Mouse (Mus musculus) telencephalon, adult 2 months (tissue): ENCODE measurements around the gene Sephs2.
"Not testable (repeated sequence)": the region's sequence is repeated elsewhere in the genome, so short reads cannot be mapped to it uniquely, and the experiment has no call there.

ENCODE experiments used
- DNase-seq: peaks from one replicate; pipeline ENCODE4 v3.0.0-alpha.2; 2011; ENCODE audit warnings: low read depth, low spot score

The Sephs2 gene

DNA sequence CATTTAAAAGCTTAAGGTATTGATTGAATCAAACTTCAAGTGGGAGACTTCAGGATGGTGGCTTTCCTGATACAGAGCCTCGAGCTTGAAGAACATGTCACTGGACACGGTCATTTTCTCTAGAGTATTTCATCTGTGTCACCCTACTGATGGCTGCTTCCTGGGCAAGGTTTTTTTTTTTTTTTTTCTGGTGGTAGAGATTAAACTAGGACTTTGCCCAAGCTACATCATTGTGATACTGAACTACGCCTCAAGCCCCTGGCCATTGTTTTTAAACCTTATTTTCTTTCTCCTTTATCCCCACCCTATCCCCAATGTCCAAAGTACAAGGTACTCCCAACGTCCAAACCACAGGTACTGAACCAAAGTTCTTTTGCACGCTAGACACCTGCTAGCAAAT lies 3.2 kb downstream of the Sephs2 start:
- DNase-seq, result no peak

DNA sequence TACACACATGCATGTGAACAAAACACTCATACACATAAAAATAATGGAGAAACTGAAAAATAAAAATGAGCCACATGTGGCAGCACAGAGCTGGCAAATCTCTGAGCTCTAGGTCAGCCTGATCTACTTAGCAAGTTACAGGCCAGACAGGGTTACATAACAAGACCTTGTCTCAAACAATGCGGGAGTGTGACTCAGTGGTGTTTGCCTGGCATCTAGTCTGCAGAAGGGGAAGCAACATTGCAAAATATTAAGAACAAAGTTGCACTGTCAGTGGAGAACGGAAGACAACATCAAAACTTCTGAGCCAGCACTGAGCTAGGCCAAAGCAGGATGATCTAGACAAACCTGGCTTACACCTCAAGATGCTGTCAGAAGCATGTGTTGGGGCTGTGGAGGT lies 3.6 kb downstream of the Sephs2 start:
- no peak for DNase-seq

DNA sequence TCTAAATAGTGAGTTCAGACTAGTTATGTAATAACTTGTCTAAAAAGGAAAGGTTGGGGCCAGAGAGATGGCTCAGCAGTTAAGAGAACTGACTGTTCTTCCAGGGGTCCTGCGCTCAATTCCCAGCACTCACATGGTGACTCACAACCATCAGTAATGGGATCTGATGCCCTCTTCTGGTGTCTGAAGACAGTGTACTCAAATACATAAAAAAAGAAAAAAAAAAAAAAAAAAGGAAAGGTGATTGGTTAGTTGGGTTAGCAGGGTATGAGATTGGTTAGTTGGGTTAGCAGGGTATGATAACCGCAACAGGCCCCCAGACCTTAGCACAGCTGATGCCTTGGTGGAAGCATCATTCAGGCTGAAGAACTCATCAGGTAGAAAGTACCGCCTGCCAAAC lies 10.3 kb downstream of the Sephs2 start:
- DNase-seq, result no peak

DNA sequence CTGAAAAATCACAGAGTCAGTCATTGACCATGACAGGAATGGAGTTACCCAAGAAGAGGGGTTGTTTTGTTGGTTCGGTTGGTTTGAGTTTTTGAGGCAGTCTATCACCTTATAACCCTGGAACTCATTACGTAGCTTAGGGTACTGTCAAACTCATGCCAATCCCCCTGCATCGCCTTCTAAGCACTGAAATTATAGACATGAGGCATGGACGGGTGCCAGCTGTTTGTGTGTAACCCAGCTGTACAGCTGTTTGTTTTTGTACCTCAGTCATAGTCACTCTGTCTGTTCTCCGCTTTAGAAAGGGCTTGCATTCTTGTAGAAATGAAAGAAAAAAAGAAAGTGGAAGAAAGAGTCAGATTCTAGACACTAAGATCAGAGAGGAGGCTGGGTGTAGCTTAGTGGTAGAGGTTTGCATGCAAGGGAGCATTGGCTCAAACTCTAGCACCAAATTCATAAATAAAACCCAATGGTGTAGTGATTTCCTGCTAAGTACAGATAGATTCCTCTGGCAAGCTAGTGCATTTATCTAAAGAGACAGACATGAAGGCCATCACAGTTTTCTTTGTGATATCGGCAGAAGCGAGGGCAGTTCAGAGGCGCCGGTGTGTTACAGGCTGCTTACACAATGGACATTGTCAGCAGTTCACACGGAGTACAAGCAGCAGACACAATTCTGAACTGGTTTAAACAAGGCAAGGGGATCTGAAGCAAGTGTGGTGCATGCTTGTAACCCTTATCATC lies 11.5 kb downstream of the Sephs2 start:
- DNase-seq, result no peak

DNA sequence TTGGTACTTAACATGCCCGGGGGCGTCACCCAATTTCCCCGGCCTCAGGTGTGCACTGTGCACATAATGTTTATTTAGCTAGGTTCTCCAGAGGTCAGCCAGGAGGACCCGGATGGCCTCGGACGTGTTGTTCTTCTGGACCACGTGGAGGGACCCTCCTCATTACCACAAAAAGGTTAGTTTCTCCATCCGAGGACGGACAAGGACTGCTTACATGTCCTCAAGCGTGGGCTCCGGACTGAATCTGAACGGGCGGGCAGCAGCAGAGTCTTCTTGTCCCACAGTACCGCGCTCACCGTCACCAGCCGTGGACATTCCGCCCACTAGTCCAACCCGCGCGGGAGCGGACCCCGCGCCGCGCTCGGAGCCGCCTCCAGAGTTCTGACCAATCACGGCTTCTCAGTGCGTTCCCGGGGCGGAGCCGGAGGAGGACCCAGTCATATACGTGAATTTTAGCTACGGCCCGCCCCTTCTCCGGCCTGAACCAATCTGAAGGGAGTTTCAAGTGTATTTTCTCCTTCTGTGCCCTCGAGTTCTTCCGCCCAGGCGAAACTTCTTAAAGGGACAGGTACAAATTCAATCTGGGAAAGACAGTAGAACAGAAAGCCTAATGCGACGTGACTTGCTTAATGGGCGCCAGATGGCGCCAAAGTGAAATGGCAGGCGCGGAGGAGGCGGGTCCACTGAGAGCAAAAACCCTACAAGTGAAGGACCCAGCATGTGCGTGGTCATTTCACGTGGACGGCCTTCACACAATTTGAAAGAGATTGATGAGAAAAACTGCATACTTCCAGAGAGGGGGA lies 13.3 kb downstream of the Sephs2 start, which contains the start of gene Dctpp1:
TSS of gene Dctpp1 (minus strand) at position 401 of the 803 bp plus-strand sequence.
- peak; percentile 99 for DNase-seq

DNA sequence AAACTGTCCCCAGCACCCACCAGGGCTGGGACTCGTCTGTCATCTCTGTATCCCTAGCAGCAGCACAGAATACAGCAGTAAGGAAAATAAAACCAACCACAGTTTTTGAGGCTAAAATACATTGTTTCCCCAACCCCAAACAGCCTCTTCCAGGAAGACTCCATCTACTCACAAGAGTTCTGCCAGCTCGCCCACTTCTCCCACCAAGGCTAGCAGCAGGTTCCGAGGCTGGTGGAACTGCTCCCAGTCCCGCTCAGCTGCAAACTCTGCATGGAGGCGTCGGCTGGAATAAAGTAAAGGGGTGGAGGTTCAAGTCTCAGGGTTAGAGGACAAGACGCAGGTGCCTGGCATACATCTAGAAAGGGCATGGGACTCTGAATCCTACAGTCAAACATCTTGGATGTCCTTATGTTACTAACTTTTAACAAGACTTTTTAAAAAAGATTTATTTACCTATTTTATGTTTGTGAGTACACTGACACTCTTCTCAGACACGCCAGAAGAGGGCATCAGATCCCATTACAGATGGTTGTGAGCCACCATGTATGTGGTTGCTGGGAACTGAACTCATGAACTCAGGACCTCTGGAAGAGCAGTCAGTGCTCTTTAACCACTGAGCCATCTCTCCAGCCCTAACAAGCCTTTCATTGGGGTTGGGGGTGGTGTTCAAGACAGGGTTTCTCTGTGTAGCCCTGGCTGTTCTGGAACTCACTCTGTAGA lies 14.5 kb downstream of the Sephs2 start:
- no peak for DNase-seq

DNA sequence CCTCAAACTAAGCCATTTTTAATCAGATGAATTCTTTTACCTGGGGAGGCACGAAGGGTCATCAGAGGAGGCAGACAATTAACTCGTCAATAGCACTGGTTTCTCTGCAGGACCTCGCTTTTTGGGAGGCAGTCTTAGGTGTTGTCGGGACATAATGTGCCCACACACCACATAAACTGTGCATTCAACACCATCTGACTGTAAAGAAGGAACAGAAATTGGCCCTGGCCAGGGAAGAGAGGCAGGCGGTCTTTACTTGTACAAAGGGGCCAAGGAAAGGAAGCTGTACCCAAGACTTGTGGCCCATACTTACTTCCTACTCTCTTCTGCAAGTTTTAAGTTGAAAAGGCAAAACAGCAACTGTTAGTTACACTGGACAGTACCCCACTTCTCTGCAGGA lies 17.3 kb downstream of the Sephs2 start:
- DNase-seq, result no peak

DNA sequence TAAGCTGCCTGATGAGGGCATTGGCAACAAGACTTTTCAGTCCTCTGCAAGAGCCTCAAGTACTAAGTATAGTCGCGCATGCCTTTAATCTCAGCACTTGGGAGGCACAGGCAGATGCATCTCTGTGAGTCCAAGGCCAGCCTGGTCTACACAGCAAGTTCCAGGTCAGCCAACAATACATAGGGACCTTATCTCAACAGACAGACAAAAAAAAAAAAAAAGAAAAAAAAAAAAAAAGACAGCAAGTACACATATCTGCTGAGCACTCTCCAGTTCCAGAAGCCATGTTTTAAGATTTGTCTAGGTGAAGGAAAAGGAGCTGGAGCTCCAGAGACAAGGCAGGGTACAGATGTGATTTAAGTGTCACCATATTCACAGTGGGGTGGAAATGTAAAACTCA lies 17.9 kb downstream of the Sephs2 start:
- no peak for DNase-seq

DNA sequence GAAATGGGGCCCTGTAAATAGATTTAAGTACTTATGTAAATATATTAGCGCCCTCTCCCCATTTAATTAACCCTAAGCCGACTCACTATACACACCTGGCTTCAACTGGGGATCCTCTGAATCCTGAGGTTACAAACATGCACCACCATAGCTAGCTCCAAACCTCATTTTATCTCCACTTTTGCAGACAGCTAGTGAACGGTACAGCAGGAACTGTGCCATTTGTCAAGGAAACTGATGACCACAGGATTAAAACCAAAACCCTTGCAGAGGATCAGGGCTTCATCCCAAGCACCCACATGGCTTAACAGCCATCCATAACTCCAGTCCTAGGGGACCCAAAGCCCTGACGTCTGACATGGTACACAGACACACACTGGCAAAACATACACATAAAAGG lies 18.8 kb downstream of the Sephs2 start:
- no peak for DNase-seq

DNA sequence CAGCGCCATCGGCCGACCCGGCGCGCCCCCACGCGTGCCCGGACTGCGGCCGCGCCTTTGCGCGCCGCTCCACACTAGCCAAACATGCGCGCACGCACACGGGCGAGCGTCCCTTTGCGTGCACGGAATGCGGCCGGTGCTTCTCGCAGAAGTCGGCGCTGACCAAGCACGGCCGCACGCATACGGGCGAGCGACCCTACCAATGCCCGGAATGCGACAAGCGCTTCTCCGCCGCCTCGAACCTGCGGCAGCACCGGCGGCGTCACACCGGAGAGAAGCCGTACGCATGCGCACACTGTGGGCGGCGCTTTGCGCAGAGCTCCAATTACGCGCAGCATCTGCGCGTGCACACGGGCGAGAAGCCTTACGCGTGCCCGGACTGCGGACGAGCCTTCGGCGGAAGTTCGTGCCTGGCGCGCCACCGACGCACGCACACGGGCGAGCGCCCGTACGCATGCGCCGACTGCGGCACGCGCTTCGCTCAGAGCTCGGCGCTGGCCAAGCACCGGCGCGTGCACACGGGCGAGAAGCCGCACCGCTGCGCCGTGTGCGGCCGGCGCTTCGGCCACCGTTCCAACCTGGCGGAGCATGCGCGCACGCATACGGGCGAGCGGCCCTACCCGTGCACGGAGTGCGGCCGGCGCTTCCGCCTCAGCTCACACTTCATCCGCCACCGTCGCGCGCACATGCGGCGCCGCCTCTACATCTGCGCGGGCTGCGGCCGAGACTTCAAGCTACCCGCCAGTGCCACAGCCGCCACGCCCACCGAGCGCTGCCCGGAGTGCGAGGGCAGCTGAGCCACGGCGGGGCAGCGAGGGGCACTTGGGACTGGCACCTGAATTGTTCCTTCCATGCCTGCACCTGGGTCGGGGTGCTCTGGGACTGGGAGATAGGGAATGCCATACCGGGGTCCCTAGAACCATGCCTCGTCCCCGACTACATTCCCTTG lies 19.8 kb downstream of the Sephs2 start:
- DNase-seq, result peak; percentile 96

DNA sequence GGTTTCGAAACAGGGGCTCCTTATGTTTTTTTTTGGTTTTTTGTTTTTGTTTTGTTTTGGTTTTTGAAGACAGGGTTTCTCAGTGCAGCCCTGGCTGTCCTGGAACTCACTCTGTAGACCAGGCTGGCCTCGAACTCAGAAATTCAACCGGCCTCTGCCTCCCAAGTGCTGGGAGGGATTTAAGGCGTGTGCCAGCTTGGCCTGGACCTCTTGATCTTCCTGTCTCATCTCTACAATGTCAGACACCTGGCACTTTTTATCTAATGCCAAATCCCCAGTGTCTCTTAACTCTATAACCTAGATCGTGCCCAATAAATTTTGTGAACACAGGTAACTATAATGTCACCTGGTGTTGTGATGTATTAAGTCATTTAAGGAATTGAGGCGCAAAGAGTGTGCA lies 20.5 kb downstream of the Sephs2 start:
- no peak for DNase-seq

DNA sequence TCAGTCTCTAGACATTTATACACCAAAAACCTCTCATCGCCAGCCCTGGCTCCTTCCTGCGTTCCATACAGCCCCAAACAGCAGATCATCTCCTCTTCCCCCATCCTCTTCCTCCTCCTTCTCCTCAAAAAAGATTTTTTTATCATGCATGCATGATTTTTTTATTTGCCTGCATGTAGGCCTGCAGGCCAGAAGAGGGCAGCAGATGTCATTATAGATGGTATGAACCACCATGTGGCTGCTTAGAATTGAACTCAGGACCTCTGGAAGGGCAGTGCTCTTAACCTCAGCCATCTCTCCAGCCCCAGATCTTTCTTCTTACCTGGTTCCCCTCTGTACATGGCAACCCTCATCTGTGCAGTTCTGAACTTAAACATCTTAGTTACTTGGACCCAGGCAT lies 21.4 kb downstream of the Sephs2 start:
- DNase-seq, result no peak

DNA sequence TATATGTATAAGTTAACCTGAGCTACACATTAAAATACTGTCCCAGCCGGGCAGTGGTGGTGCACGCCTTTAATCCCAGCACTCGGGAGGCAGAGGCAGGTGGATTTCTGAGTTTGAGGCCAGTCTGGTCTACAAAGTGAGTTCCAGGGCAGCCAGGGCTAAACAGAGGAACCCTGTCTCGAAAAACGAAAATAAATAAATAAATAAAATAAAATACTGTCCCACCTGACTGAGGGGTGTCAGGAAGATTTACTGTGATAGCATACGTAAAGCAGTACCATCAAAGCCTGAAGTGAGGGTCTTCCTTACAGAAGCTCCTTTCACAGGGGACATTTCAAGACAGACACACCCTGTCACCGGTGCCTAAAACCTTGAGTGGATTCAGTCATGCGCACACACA lies 23.3 kb downstream of the Sephs2 start:
- DNase-seq, result not testable (repeated sequence)

DNA sequence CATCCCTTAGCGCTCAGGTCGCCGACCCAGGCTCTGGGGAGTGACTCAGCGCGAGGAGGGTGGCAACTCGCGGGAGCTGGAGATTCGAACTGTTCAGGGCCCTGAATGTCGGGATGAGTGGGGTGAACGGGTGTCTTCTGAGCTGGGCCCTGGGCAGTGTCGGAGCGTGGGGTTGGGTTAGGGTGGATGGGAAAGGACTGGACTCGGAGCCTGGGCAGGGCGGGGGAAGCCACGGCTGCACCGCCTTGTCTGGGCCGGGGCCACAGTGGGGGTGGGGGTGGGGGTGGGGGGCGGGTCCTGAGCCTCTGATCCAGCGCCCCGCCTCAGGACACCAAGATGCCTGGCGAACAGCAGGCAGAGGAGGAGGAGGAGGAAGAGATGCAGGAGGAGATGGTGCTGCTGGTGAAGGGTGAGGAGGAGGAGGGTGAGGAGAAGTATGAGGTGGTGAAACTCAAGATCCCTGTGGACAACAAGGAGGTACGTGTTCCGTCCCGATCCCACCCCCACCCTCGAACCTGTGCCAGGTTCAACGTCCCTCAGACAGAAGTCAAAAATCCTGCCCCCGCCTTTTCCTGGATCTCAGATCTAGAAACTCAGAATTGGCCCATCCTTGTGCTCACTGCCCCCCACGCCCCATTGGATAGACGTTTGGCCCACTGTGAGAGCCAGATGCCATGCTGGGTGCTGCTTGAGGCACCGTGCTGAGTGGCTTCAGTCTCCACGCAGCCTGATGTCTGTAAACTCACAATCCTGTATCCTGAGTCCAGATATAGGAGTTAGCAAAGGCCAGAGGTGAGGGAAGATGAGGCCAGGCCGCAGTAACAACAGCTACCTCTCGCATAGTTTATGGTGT lies 29.0 kb downstream of the Sephs2 start:
- DNase-seq, result no peak

DNA sequence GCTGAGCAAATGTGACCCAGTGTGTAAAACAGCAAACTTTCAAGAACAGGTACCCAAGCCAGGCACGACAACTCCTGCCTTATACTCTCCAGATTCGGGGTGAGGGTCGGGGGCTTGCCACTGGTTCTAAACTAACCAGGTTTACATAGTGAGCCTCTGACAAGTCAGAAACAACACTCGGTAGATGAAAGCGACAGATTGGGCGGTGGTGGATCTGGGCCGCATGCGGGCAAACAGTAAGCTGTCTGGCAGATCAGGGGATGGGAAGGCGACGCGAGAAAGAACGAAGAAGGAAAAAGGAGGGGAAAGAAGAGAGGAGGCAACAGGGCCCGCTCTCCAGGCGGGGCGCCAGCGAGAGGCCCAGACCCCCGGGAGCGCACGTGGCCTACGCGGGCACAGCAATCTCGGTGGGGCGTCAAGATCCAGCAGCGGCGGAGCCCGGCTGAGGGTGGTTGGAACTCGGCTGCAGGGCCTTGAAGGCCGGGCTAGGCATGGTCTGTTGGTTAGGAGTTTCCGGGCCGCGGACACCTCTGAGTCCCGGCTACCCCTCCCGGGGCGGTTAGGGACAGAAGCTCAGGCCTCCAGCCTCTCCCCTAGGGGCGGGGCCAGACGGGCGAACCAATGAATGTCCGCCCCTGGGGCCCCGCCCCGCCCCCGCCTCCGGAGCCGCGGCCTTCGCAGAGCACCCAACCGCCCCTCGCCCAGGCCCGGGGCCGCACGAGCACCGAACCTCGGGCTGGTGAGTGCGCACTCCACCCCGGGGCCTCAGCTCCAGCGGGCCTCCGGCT lies 29.8 kb downstream of the Sephs2 start, which contains the start of gene Zfp771:
TSS of gene Zfp771 (plus strand) at position 405 of the 788 bp plus-strand sequence.
- peak; percentile 85 for DNase-seq

DNA sequence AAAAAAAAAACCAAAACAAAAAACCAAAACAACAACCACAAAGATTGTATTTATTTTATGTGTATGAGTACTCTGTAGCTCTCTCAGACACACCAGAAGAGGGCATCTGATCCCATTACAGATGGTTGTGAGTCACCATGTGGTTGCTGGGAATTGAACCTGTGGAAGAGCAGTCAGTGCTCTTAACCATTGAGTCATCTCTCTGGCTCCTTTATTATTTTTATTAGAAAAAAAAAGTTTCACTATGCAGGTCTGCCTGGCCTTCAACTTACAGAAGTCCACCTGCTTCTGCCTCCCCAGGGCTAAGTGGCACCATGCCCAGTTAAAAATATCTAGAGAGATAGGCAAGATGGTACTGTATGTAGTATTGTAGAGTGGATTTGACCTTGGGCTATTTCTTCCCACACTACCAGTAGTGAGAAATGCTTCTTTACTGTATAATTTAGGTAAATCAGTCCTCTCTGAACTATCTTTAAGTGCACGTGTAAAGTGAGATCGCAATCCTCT lies 30.4 kb downstream of the Sephs2 start:
- DNase-seq, result no peak

DNA sequence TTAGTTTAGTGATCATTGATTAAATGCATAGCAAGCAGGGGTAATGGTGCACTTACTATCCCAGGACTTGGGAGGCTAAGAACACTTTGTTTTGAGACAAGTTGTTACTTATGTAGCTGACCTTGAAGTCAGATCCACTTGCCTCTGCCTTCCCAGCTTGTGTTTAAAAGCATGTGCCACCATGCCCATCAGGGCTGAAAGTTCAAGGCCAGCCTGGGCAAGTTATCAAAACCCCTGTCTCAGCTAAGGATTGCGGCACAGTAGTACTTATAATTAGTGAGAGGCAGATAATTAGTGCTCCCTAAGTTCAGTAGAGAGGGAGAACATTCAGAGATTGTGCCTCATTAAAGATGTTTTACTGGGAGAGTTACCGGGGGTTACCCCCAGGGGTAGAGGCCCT lies 39.1 kb downstream of the Sephs2 start:
- DNase-seq, result no peak

DNA sequence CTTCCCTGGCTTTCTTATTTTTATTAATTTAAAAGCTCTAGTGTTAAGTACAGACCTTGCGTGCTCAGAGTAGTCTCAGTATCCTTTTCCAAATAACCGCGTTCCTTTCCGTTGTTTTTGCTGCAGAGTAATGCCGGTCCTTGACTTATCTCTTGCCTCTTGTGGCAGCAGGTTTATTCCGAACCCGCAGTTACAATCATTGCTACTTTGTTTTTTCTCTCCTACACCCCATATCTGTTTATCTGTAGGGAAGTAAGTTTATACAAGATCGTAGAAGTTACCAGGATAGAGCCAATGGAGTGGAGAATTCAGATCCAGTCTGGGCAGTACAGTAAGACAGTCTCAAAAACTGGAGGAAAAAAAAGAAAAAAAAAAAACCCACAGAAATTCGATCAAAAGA lies 40.1 kb downstream of the Sephs2 start:
- no peak for DNase-seq

DNA sequence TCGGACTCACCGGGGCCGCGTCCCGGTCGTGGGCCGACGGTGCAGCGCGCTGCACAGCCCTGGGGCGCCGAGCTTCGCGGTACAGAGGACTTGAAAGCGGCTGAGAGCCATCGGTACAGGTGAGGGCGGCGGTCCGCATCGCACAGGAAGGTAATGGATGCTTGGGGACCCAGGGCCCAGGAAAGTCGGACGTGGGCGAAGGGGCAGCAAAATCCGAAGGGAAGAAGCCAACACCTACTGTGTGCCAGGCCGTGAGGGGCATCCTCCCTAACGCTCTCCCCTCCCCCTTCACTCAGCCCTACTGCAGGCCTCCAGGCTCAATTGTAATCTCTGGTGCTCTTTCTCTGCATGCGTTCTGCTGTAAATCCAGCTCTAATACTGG lies 40.5 kb downstream of the Sephs2 start:
- no peak for DNase-seq
